Mouse (Mus musculus) forebrain, embryonic 11.5 days (tissue): ENCODE data around the gene Hras. TPM values are rescaled to one million over a fixed set of nuclear protein-coding genes. Genes with fewer than 3 reads are reported as not detected.

ENCODE experiments used
- ATAC-seq: fragments of 200-750 bp; cut with Nextera tagmentation; replicated peaks from 2 replicates; pipeline ENCODE4 v1.8.0; 2017; ENCODE audit warnings: moderate TSS enrichment; ENCODE audit not compliant: low FRiP score
- DNase-seq: peaks from one replicate; pipeline ENCODE4 v3.0.0-alpha.2; 2017; ENCODE audit warnings: low spot score
- H3K27ac ChIP-seq: fragments of 300-500 bp; sonication (generic); 2 replicates; pipeline ENCODE4 v1.5.1; 2014; ENCODE audit warnings: low read depth, low read length
- H3K27me3 ChIP-seq: fragments of 300-500 bp; sonication (generic); 2 replicates; pipeline ENCODE4 v1.6.1; 2014; ENCODE audit warnings: mild to moderate bottlenecking, low read length, mixed read lengths; ENCODE audit not compliant: control insufficient read depth, insufficient read depth
- H3K36me3 ChIP-seq: fragments of 300-500 bp; sonication (generic); 2 replicates; pipeline ENCODE4 v1.6.1; 2014; ENCODE audit warnings: mild to moderate bottlenecking, low read length, moderate library complexity, mixed read lengths; ENCODE audit not compliant: control insufficient read depth, insufficient read depth
- H3K4me1 ChIP-seq: fragments of 300-500 bp; sonication (generic); replicated peaks from 2 replicates; pipeline ENCODE4 v1.6.1; 2014; ENCODE audit warnings: low read length, mixed read lengths; ENCODE audit not compliant: control insufficient read depth, insufficient read depth
- H3K4me2 ChIP-seq: fragments of 300-500 bp; sonication (generic); 2 replicates; pipeline ENCODE4 v1.6.1; 2014; ENCODE audit warnings: low read depth, mild to moderate bottlenecking, low read length, moderate library complexity, mixed read lengths; ENCODE audit not compliant: severe bottlenecking
- H3K4me3 ChIP-seq: fragments of 300-500 bp; sonication (generic); 2 replicates; pipeline ENCODE4 v1.5.1; 2014; ENCODE audit warnings: low read depth, low read length
- H3K9ac ChIP-seq: fragments of 300-500 bp; sonication (generic); 2 replicates; pipeline ENCODE4 v1.6.1; 2014; ENCODE audit warnings: low read length
- H3K9me3 ChIP-seq: fragments of 300-500 bp; sonication (generic); 2 replicates; pipeline ENCODE4 v1.6.1; 2016; ENCODE audit warnings: low read length, mixed read lengths; ENCODE audit not compliant: control insufficient read depth
- WGBS: fragments of 180-500 bp; shearing (Covaris S2); extraction: QIAGEN DNeasy Blood & Tissue Kit; methylation state at CpG from one replicate; pipeline ENCODE4 v1.1.7; 2014; 5-methylcytosine and 5-hydroxymethylcytosine counted together
- microRNA counts: library from miRNA; unstranded; fragments of <30 nt; microRNA quantifications from one replicate; lab custom pipeline; 2015
- microRNA-seq: library from miRNA; unstranded; fragments of <30 nt; microRNA quantifications from one replicate; pipeline ENCODE4, GENCODE M21; 2016; ENCODE audit not compliant: insufficient number of aligned reads
- polyA plus RNA-seq: library from polyadenylated mRNA; unstranded; fragments of >200 nt; fragmentation: Nextera tagmentation; extraction: Ambion mirVana; gene quantifications from 2 replicates; pipeline ENCODE4 v1.2.1, GENCODE M21; 2014

Hras gene
- polyA plus RNA-seq, 1 experiment from 2014 or later = 87.5 TPM

DNA sequence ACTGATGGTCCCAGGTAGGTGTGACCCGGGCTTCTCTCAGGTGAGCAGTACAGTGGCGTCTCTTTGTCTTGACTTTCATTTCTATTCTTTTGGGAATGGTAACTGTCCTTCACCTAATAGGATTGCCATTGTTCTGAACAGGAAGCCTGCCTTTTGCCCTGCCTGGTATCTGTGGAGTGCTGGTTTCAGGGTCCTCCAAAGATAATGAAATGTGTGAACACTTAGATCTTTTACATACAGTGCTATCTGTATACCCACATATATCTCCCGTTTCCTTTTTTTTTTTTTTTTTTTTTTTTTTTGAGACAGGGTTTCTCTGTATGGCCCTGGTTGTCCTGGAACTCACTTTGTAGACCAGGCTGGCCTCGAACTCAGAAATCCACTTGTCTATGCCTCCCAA lies 52.5 kb downstream of the Hras start:
- no peaks in the 10 kb centered on the region; the same call in 1 of the 2 replicates for H3K36me3 ChIP-seq

More for the DNA sequence above, 52.5 kb downstream of the Hras start:
- Histone ChIP-seq H3K9me3 (no peaks in the 10 kb centered on the region), H3K4me1 (no peaks in the 10 kb centered on the region), H3K9ac (no peak overlapping the region), H3K27ac (no peak overlapping the region), H3K4me2 (no peak overlapping the region), H3K4me3 (no peak overlapping the region), H3K27me3 (no peaks in the 10 kb centered on the region)
- WGBS = 90% methylated on average over 4 of the region's 4 CpGs
- ATAC-seq (no peak), DNase-seq (no peak)

MicroRNA genes within 50 kb of the gene (microRNA counts, 519-probe panel; counts per million panel counts)
- microRNA mmu-miR-210 (lab: Ali Mortazavi, UCI) = 5,209 counts per million, percentile 61 among the panel's probes with 10 or more counts

Small RNA genes lying within 50 kb of the gene (microRNA-seq; reads per million reads assigned to microRNA genes)
- 1,321 reads per million, percentile 71 among the genes with 10 or more reads in this experiment for gene Mir210

Other genes starting within 250 kb of the Hras start
- 0.49 TPM in 1 of 2 replicates, not detected in the other for gene Ifitm5, start 243.7 kb downstream of the Hras start, polyA plus RNA-seq
- not detected in 2 replicates for gene Gm45717, start 238.1 kb downstream of the Hras start, polyA plus RNA-seq
- gene Ifitm2, start 238.0 kb downstream of the Hras start, polyA plus RNA-seq = 225 and 231 TPM in 2 replicates
- 5.6 and 8.1 TPM in 2 replicates for gene Ifitm1, start 226.8 kb downstream of the Hras start, polyA plus RNA-seq
- 9.4 and 9.7 TPM in 2 replicates for gene Ifitm3, start 183.2 kb downstream of the Hras start, polyA plus RNA-seq
- gene Ifitm6, start 176.1 kb downstream of the Hras start, polyA plus RNA-seq = not detected in 2 replicates
- gene Gm17387, start 164.9 kb downstream of the Hras start, polyA plus RNA-seq = not detected in 2 replicates
- 22.3 and 23.5 TPM in 2 replicates for gene B4galnt4, start 132.9 kb downstream of the Hras start, polyA plus RNA-seq
- gene Pkp3, start 115.8 kb downstream of the Hras start, polyA plus RNA-seq = 1.1 and 1.9 TPM in 2 replicates
- gene Sigirr, start 93.4 kb downstream of the Hras start, polyA plus RNA-seq = 1.2 and 1.8 TPM in 2 replicates
- 0.21 and 0.39 TPM in 2 replicates for gene Ano9, start 76.2 kb downstream of the Hras start, polyA plus RNA-seq
- 70.9 and 75.3 TPM in 2 replicates for gene Ptdss2, start 71.6 kb downstream of the Hras start, polyA plus RNA-seq
- gene Rnh1, start 21.1 kb downstream of the Hras start, polyA plus RNA-seq = 56.7 and 65.2 TPM in 2 replicates
- 14.0 and 16.1 TPM in 2 replicates for gene Lrrc56, start 152 bp upstream of the Hras start, polyA plus RNA-seq
- gene Lmntd2, start 20.1 kb upstream of the Hras start, polyA plus RNA-seq = 3.3 TPM in 2 replicates
- gene Rassf7, start 21.9 kb upstream of the Hras start, polyA plus RNA-seq = 47.4 and 49.3 TPM in 2 replicates
- gene Phrf1, start 34.8 kb upstream of the Hras start, polyA plus RNA-seq = 99.6 and 102 TPM in 2 replicates
- 0.57 and 1.2 TPM in 2 replicates for gene Irf7, start 72.5 kb upstream of the Hras start, polyA plus RNA-seq
- not detected in 2 replicates for gene Cdhr5, start 82.8 kb upstream of the Hras start, polyA plus RNA-seq
- 2.5 TPM in 2 replicates for gene Sct, start 85.1 kb upstream of the Hras start, polyA plus RNA-seq
- 0.24 and 0.43 TPM in 2 replicates for gene Drd4, start 98.0 kb upstream of the Hras start, polyA plus RNA-seq
- 74.2 and 80.8 TPM in 2 replicates for gene Deaf1, start 133.7 kb upstream of the Hras start, polyA plus RNA-seq
- 33.2 and 33.5 TPM in 2 replicates for gene Tmem80, start 133.7 kb upstream of the Hras start, polyA plus RNA-seq
- gene Eps8l2, start 144.9 kb upstream of the Hras start, polyA plus RNA-seq = 2.5 and 3.3 TPM in 2 replicates
- 384 and 400 TPM in 2 replicates for gene Taldo1, start 198.2 kb upstream of the Hras start, polyA plus RNA-seq
- 42.9 and 46.6 TPM in 2 replicates for gene Gatd1, start 220.1 kb upstream of the Hras start, polyA plus RNA-seq
- gene Cend1, start 235.5 kb upstream of the Hras start, polyA plus RNA-seq = 4.1 and 5.4 TPM in 2 replicates
- gene Slc25a22, start 243.9 kb upstream of the Hras start, polyA plus RNA-seq = 43.2 and 46.0 TPM in 2 replicates